8 mouse cellular contexts compared by ENCODE assay signal in genomic region chr7:17024814-17025504, GRCm38 (mm10). TPM values are rescaled to one million over a fixed set of nuclear protein-coding genes. Genes with fewer than 3 reads are reported as not detected.
DNase-seq lines count a peak whose midpoint lies in the region; ATAC-seq and TF ChIP-seq lines count a peak whose summit lies in the region.

No protein-coding gene starts in this region.

- no peak for TF ChIP-seq EP300 in lung, postnatal 0 days (IDR thresholded peaks at IDR 0.05)

- 29% methylated on average over 10 of the region's 10 CpGs for WGBS in kidney, adult 2 months
- 52% methylated on average over 10 of the region's 10 CpGs for WGBS in lung, postnatal 0 days

- H3K9ac ChIP-seq in lung, postnatal 0 days (replicated peaks; ENCODE audit: low read depth), result peak overlapping the region; percentile 23; the same call in 1 of the 2 replicates

- peak overlapping the region; percentile 28; the same call in 1 of the 2 replicates for H3K4me2 ChIP-seq in lung, postnatal 0 days (replicated peaks; ENCODE audit: low read depth, low read length)

- no peak for TF ChIP-seq POLR2A in cortical plate, adult 2 months (IDR thresholded peaks at IDR 0.05; ENCODE audit: extremely low read depth, insufficient read depth, low read length)
- no peak for TF ChIP-seq POLR2A in kidney, adult 2 months (IDR thresholded peaks at IDR 0.05; ENCODE audit: low read depth, low read length)

- peak overlapping the region; percentile 39; the same call in 1 of the 2 replicates for H3K27ac ChIP-seq in cortical plate, adult 2 months (ENCODE audit: insufficient read depth, low read length)
- H3K27ac ChIP-seq in kidney, adult 2 months (ENCODE audit: insufficient read depth, low read depth, low read length), result peak overlapping the region; percentile 64
- H3K27ac ChIP-seq in lung, postnatal 0 days (ENCODE audit: low read length), result peak overlapping the region; percentile 89

- peaks cover 14% of the 10 kb centered on the region for H3K4me1 ChIP-seq in cortical plate, adult 2 months (ENCODE audit: control insufficient read depth, insufficient read depth, low read length)
- H3K4me1 ChIP-seq in kidney, adult 2 months (ENCODE audit: control insufficient read depth, insufficient read depth, low read length), result peaks cover 42% of the 10 kb centered on the region
- H3K4me1 ChIP-seq in lung, postnatal 0 days (ENCODE audit: insufficient read depth, low read depth, low read length), result peaks cover 33% of the 10 kb centered on the region

- H3K36me3 ChIP-seq in kidney, adult 2 months (ENCODE audit: control insufficient read depth, insufficient read depth, low read length), result no peaks in the 10 kb centered on the region
- 0 out of 2 replicates have a peak, but pooled peaks cover 5% of the 10 kb centered on the region for H3K36me3 ChIP-seq in lung, postnatal 0 days (ENCODE audit: insufficient read depth, low read length)

- no peak for TF ChIP-seq CTCF in cortical plate, adult 2 months (IDR thresholded peaks at IDR 0.05; ENCODE audit: extremely low read depth, insufficient read depth, low read length)
- TF ChIP-seq CTCF in kidney, adult 2 months (conservative IDR thresholded peaks at IDR 0.05; ENCODE audit: insufficient read depth, insufficient read length, low read depth, low read length), result no peak
- no peak for TF ChIP-seq CTCF in lung, postnatal 0 days (IDR thresholded peaks at IDR 0.05)

- no peak for ATAC-seq in lung, postnatal 0 days

- H3K27me3 ChIP-seq in kidney, adult 2 months (replicated peaks; ENCODE audit: control insufficient read depth, insufficient read depth, low read length), result no peaks in the 10 kb centered on the region
- no peaks in the 10 kb centered on the region for H3K27me3 ChIP-seq in lung, postnatal 0 days (replicated peaks; ENCODE audit: insufficient read depth, low read length)

- H3K9me3 ChIP-seq in lung, postnatal 0 days (ENCODE audit: low read length), result no peaks in the 10 kb centered on the region

- H3K4me3 ChIP-seq in cortical plate, adult 2 months (ENCODE audit: insufficient read depth, low read length), result peak overlapping the region; percentile 93; the same call in 1 of the 2 replicates
- H3K4me3 ChIP-seq in kidney, adult 2 months (ENCODE audit: insufficient read depth, low read depth, low read length), result no peak overlapping the region
- no peak overlapping the region; the same call in 1 of the 2 replicates for H3K4me3 ChIP-seq in lung, postnatal 0 days (ENCODE audit: low read depth, low read length)

- DNase-seq in lung, adult 18-20 months, result peak; percentile 40 to 59
- no peak for DNase-seq in lung, postnatal 25 days (ENCODE audit: low spot score)
- DNase-seq in kidney, adult 2 months, result peak; percentile 85
- peak; percentile 46 for DNase-seq in lung, postnatal 0 days (ENCODE audit: low spot score)
- DNase-seq in thymus, postnatal 25 days, result peak; percentile 64
- no peak for DNase-seq in layer of hippocampus, adult 9-10 months (ENCODE audit: low spot score)
- no peak for DNase-seq in frontal cortex, postnatal 25 days (ENCODE audit: low spot score in 2 of 2)

RNA-seq across cellular contexts. Expression of gene Ppp5c, which starts 2.8 kb away (rescaled TPM):
- 263 and 268 TPM in 2 replicates for polyA plus RNA-seq in cortical plate, adult 2 months (2012; rRNA removed)
- polyA plus RNA-seq in kidney, adult 2 months (2012; rRNA removed), result 199 and 226 TPM in 2 replicates
- 65.1 and 71.8 TPM in 2 replicates for polyA plus RNA-seq in lung, postnatal 0 days (2015; fragmentation: Nextera tagmentation; extraction: Ambion mirVana)

RNA-seq across cellular contexts. Expression of gene Ccdc8, which starts 32.5 kb away (rescaled TPM):
- 1.8 and 1.9 TPM in 2 replicates for polyA plus RNA-seq in cortical plate, adult 2 months (2012; rRNA removed)
- polyA plus RNA-seq in kidney, adult 2 months (2012; rRNA removed), result 0.81 and 1.0 TPM in 2 replicates
- 7.8 and 8.0 TPM in 2 replicates for polyA plus RNA-seq in lung, postnatal 0 days (2015; fragmentation: Nextera tagmentation; extraction: Ambion mirVana)

RNA-seq across cellular contexts. Expression of gene Hif3a, which starts 37.3 kb away (rescaled TPM):
- polyA plus RNA-seq in cortical plate, adult 2 months (2012; rRNA removed), result 3.3 and 4.0 TPM in 2 replicates
- polyA plus RNA-seq in kidney, adult 2 months (2012; rRNA removed), result 0.92 and 0.95 TPM in 2 replicates
- 5.3 and 8.2 TPM in 2 replicates for polyA plus RNA-seq in lung, postnatal 0 days (2015; fragmentation: Nextera tagmentation; extraction: Ambion mirVana)

RNA-seq across cellular contexts. Expression of gene Gm42372, which starts 42.1 kb away (rescaled TPM):
- 38.9 and 42.5 TPM in 2 replicates for polyA plus RNA-seq in cortical plate, adult 2 months (2012; rRNA removed)
- 0.08 TPM in 1 of 2 replicates, not detected in the other for polyA plus RNA-seq in kidney, adult 2 months (2012; rRNA removed)
- polyA plus RNA-seq in lung, postnatal 0 days (2015; fragmentation: Nextera tagmentation; extraction: Ambion mirVana), result 0.02 and 0.04 TPM in 2 replicates

RNA-seq across cellular contexts. Expression of gene Psg16, which starts 48.9 kb away (rescaled TPM):
- 2.9 and 3.0 TPM in 2 replicates for polyA plus RNA-seq in cortical plate, adult 2 months (2012; rRNA removed)
- 0.05 TPM in 1 of 2 replicates, not detected in the other for polyA plus RNA-seq in kidney, adult 2 months (2012; rRNA removed)
- polyA plus RNA-seq in lung, postnatal 0 days (2015; fragmentation: Nextera tagmentation; extraction: Ambion mirVana), result 0.18 and 0.21 TPM in 2 replicates

Comparison
In these comparisons a context has a peak if more than half of its experiments do, and no peak if none do; other contexts are left out.
1. DNase-seq: peak in lung, adult 18-20 months (2 of 2), kidney, adult 2 months (single experiment), lung, postnatal 0 days (single experiment) and thymus, postnatal 25 days (single experiment); none in lung, postnatal 25 days (single experiment), layer of hippocampus, adult 9-10 months (single experiment) and frontal cortex, postnatal 25 days (0 of 2).
2. H3K27ac ChIP-seq: peak in every context shown above with its lines; median percentile 89 in lung, postnatal 0 days; 64 in kidney, adult 2 months; 39 in cortical plate, adult 2 months.